Mouse (Mus musculus) testis, adult 2 months (tissue): ENCODE results near the gene Dlgap1.

Source experiments
- CTCF ChIP-seq: fragments of 200-500 bp; IDR thresholded peaks from 2 replicates; pipeline ENCODE4 v1.5.1; 2012; ENCODE audit warnings: low read depth, mild to moderate bottlenecking, inconsistent platforms, low read length, moderate library complexity; ENCODE audit not compliant: control insufficient read depth, insufficient read depth, insufficient replicate concordance
- POLR2A ChIP-seq: fragments of 200-500 bp; IDR thresholded peaks from 2 replicates; pipeline ENCODE4 v1.6.1; 2012; ENCODE audit warnings: low read depth, mild to moderate bottlenecking, inconsistent platforms, low read length, moderate library complexity; ENCODE audit not compliant: control insufficient read depth

DNA sequence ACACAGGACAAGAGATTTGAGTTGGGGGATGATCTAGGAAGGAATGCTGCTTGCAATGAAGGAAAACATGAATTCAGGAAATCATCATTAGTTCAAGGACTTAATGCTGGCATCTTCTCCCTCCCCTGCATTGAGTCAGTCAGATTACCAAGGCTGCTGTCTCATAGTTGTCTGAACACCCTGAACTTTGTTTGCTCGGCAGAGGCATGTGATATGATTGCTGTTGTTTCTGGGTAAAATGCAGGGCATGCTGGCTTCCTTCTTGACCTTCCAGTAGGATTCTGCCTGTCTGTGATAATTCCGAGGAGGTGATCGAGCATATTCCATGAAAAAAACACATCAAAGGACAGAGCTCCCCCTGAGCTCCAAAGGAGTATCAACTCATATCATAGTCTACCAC lies 283.6 kb downstream of the Dlgap1 start:
- no peak for TF ChIP-seq CTCF
- TF ChIP-seq POLR2A, result no peak
